Mouse (Mus musculus) liver, embryonic 14.5 days (tissue): Measurements from ENCODE around the gene Cd5.

Experiments used
- CTCF ChIP-seq: IDR thresholded peaks from 2 replicates; pipeline ENCODE4 v1.5.1; 2016; ENCODE audit warnings: antibody characterized with exemption, low read depth, control low read depth
- EP300 ChIP-seq: IDR thresholded peaks from 2 replicates; pipeline ENCODE4 v1.6.1; 2016; ENCODE audit warnings: antibody characterized with exemption, low read depth

- no peak for TF ChIP-seq CTCF
- TF ChIP-seq EP300: no peak
Measured at GRCm38 (mm10) chr19:10740641-10741440, 2.0 kb upstream of the Cd5 start.
